In the genomic region with DNA sequence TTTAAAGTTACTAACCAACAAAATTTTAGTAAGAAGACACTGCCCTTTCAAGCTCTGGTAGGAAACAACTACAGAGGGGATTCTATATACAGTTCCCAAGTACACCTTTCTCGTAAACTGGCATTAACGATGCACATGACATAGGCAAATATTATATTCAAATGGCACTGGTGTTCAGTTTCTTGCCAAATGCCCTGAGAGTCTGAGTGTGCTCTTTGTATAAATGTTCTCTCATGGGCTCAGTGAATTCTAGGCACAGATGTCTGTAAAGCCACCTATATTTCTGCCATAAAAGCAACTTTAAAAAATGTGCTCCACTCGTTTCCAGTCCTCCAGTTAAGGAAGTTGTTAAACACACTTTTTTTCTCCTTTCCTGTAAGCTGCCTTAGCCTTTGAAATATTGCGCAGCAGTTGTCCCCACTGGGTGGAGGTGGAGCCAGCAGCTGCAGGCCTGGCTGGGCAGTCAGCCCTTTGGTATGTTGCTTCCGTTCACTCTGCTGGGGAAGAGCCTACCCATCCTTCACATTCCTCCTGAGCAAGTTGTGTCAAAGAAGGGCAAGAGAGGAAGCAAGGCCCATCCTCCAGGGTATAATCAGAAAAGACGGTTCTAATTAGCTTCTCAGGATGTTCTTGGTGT, we compare ENCODE assay signal across 8 mouse cellular contexts.
A peak's percentile ranks its signal among the peaks of the same experiment; 100 is the strongest.
DNase-seq lines count a peak whose midpoint lies in the region; ATAC-seq and TF ChIP-seq lines count a peak whose summit lies in the region.
"Had no signal": no experiment of that assay in that cellular context is flagged by ENCODE, and none has a peak within 500 bp of the region (broad histone marks: within the 10 kb centered on the region; RNA-seq: fewer than 3 reads in every experiment).

No protein-coding gene starts in this region.

- peak; percentile 6 for DNase-seq in R1 (ENCODE audit: low read depth, low spot score)
- DNase-seq in brain, embryonic 14.5 days (ENCODE audit: low read depth) = peak; percentile 15
- peak; percentile 52 to 53 for DNase-seq in heart, postnatal 10 days
- DNase-seq in thymus, postnatal 14 days = peak; percentile 6
- no peak for DNase-seq in cerebellum, adult 8-10 months
- DNase-seq in cerebellum, adult 2 months = no peak
- DNase-seq: liver, embryonic 13.5 days had no signal

- no peak overlapping the region for H3K9ac ChIP-seq in limb, embryonic 12.5 days (replicated peaks)
- H3K9ac ChIP-seq: liver, embryonic 13.5 days had no signal

- intact Hi-C loops in heart, postnatal 10 days (cut with DNase I) = loop anchor here (2.0 kb wide), 1 partner anchor 59 kb away; no protein-coding TSS in a partner anchor

- H3K4me1 ChIP-seq in limb, embryonic 12.5 days (replicated peaks) = peaks cover 36% of the 10 kb centered on the region
- H3K4me1 ChIP-seq in cerebellum, adult 2 months (ENCODE audit: control insufficient read depth, insufficient read depth, low read length) = no peaks in the 10 kb centered on the region
- H3K4me1 ChIP-seq: liver, embryonic 13.5 days had no signal

- no peak overlapping the region for H3K4me3 ChIP-seq in limb, embryonic 12.5 days (replicated peaks)
- H3K4me3 ChIP-seq in cerebellum, adult 2 months (replicated peaks; ENCODE audit: insufficient read depth, low read depth, low read length) = no peak overlapping the region
- H3K4me3 ChIP-seq: liver, embryonic 13.5 days had no signal

- no peaks in the 10 kb centered on the region for H3K9me3 ChIP-seq in limb, embryonic 12.5 days
- H3K9me3 ChIP-seq: liver, embryonic 13.5 days had no signal

- H3K27ac ChIP-seq in limb, embryonic 12.5 days = peak overlapping the region; percentile 89
- H3K27ac ChIP-seq in cerebellum, adult 2 months (ENCODE audit: insufficient read depth, low read length) = no peak overlapping the region
- H3K27ac ChIP-seq: liver, embryonic 13.5 days had no signal

- WGBS in limb, embryonic 12.5 days = 10% methylated on average over 6 of the region's 6 CpGs
- WGBS in cerebellum, adult 2 months = 53% methylated on average over 6 of the region's 6 CpGs

- ATAC-seq in limb, embryonic 12.5 days (ENCODE audit: insufficient number of reproducible peaks, insufficient read depth, low FRiP score, low TSS enrichment, low read depth) = peak; percentile 85; the same call in 1 of the 2 replicates

- H3K27me3 ChIP-seq in limb, embryonic 12.5 days = no peaks in the 10 kb centered on the region
- H3K27me3 ChIP-seq in cerebellum, adult 2 months (ENCODE audit: control insufficient read depth, insufficient read depth, low read length) = no peaks in the 10 kb centered on the region
- H3K27me3 ChIP-seq: liver, embryonic 13.5 days had no signal

- no peak for TF ChIP-seq CTCF in brain, embryonic 14.5 days (IDR thresholded peaks at IDR 0.05; ENCODE audit: borderline replicate concordance, extremely low read depth, insufficient read depth, insufficient read length)
- no peak for TF ChIP-seq CTCF in cerebellum, adult 2 months (IDR thresholded peaks at IDR 0.05; ENCODE audit: borderline replicate concordance, insufficient read depth, low read depth, low read length)

- peak overlapping the region; percentile 15 for H3K4me2 ChIP-seq in limb, embryonic 12.5 days
- H3K4me2 ChIP-seq: liver, embryonic 13.5 days had no signal

- no peak for TF ChIP-seq POLR2A in brain, embryonic 14.5 days (IDR thresholded peaks at IDR 0.05; ENCODE audit: borderline replicate concordance, extremely low read depth, insufficient read depth, insufficient read length, poor library complexity, severe bottlenecking)
- no peak for TF ChIP-seq POLR2A in cerebellum, adult 2 months (IDR thresholded peaks at IDR 0.05; ENCODE audit: borderline replicate concordance, insufficient read depth, low read length)

- no peaks in the 10 kb centered on the region for H3K36me3 ChIP-seq in limb, embryonic 12.5 days
- H3K36me3 ChIP-seq: liver, embryonic 13.5 days had no signal

Comparison
In these comparisons a context has a peak if more than half of its experiments do, and no peak if none do; other contexts are left out.
1. DNase-seq: peak in R1 (single experiment), brain, embryonic 14.5 days (single experiment), heart, postnatal 10 days (2 of 2) and thymus, postnatal 14 days (single experiment); none in cerebellum, adult 8-10 months (single experiment) and cerebellum, adult 2 months (0 of 2).